Mouse (Mus musculus): ENCODE measurements around the gene Mmgt1.

The Mmgt1 gene

GRCm38 (mm10) chrX:56597887-56598640 is at the start of gene Mmgt1:
Mmgt1 (minus strand) TSS chrX:56598069.
- DNase-seq (ENCODE audit: low read depth, low spot score): peak; percentile 79

- no peak for DNase-seq (ENCODE audit: low read depth, low spot score)
Measured at GRCm38 (mm10) chrX:56640066-56640465, 42.2 kb upstream of the Mmgt1 start.

GRCm38 (mm10) chrX:56636185-56636584 is 38.3 kb upstream of the Mmgt1 start:
- DNase-seq (ENCODE audit: low read depth, low spot score): no peak

GRCm38 (mm10) chrX:56615236-56615635 is 17.4 kb upstream of the Mmgt1 start:
- DNase-seq (ENCODE audit: low read depth, low spot score): no peak

- no peak for DNase-seq (ENCODE audit: low read depth, low spot score)
Measured at GRCm38 (mm10) chrX:56610318-56610694, 12.4 kb upstream of the Mmgt1 start.

- peak; percentile 38 for DNase-seq (ENCODE audit: low read depth, low spot score)
Measured at GRCm38 (mm10) chrX:56609623-56610317, 11.9 kb upstream of the Mmgt1 start, which contains the start of gene Slc9a6. Slc9a6 (plus strand) TSS chrX:56609757.

GRCm38 (mm10) chrX:56609285-56609622 is 11.4 kb upstream of the Mmgt1 start:
- no peak for DNase-seq (ENCODE audit: low read depth, low spot score)

- no peak for DNase-seq (ENCODE audit: low read depth, low spot score)
Measured at GRCm38 (mm10) chrX:56607032-56607710, 9.3 kb upstream of the Mmgt1 start.

- no peak for DNase-seq (ENCODE audit: low read depth, low spot score)
Measured at GRCm38 (mm10) chrX:56606536-56606935, 8.7 kb upstream of the Mmgt1 start.

GRCm38 (mm10) chrX:56597219-56597886 is 516 bp downstream of the Mmgt1 start:
- DNase-seq (ENCODE audit: low read depth, low spot score): no peak

- DNase-seq (ENCODE audit: low read depth, low spot score): no peak
Measured at GRCm38 (mm10) chrX:56578200-56578599, 19.7 kb downstream of the Mmgt1 start.

- DNase-seq (ENCODE audit: low read depth, low spot score): no peak
Measured at GRCm38 (mm10) chrX:56572465-56572864, 25.4 kb downstream of the Mmgt1 start.

- no peak for DNase-seq (ENCODE audit: low read depth, low spot score)
Measured at GRCm38 (mm10) chrX:56553584-56553983, 44.3 kb downstream of the Mmgt1 start.

GRCm38 (mm10) chrX:56549506-56549905 is 48.4 kb downstream of the Mmgt1 start, which contains the start of gene Gm648:
Gm648 (minus strand) TSS chrX:56549606.
- no peak for DNase-seq (ENCODE audit: low read depth, low spot score)

- no peak for DNase-seq (ENCODE audit: low read depth, low spot score)
Measured at GRCm38 (mm10) chrX:56537162-56537561, 60.7 kb downstream of the Mmgt1 start.
